Mouse (Mus musculus) heart, postnatal 10 days (tissue): ENCODE results near the gene Nrn1l. TPM values are rescaled to one million over a fixed set of nuclear protein-coding genes. Genes with fewer than 3 reads are reported as not detected.
A peak's percentile ranks its signal among the peaks of the same experiment; 100 is the strongest.

Source experiments
- DNase-seq, 2 experiments: peaks; one replicate each; pipeline ENCODE4 v3.0.0; 2021
- intact Hi-C: fragments of 180-260 bp; cut with DNase I; formaldehyde crosslinking; loops from one replicate; pipeline ENCODE4 v1.15.1; 2025
- total RNA-seq, 2 experiments: library from RNA; stranded (reverse); gene quantifications; 2 replicates each; pipeline ENCODE4 v1.2.3; 2021

Nrn1l gene
- total RNA-seq, 2 experiments from 2014 or later: not detected

GRCm38 (mm10) chr8:105880754-105881520 is 12.4 kb upstream of the Nrn1l start, which contains the start of gene Edc4:
Gene Edc4 (plus strand): TSS chr8:105880881.
- peak; percentile 91 to 94 for DNase-seq
- intact Hi-C loops: loop anchor here (2.0 kb wide), 1 partner anchor 20 kb away; the partner anchor contains the start of gene Nutf2

- no peak for DNase-seq
- intact Hi-C loops: no loop called here
Observed at GRCm38 (mm10) chr8:105889756-105890465, 3.5 kb upstream of the Nrn1l start.

GRCm38 (mm10) chr8:105890870-105891269 is 2.5 kb upstream of the Nrn1l start:
- intact Hi-C loops: no loop called here
- DNase-seq: peak; percentile 27 to 43

GRCm38 (mm10) chr8:105892432-105892831 is 935 bp upstream of the Nrn1l start:
- intact Hi-C loops: no loop called here

GRCm38 (mm10) chr8:105897801-105898480 is 4.6 kb downstream of the Nrn1l start:
- DNase-seq: no peak
- intact Hi-C loops: loop anchor here (2.0 kb wide), 1 partner anchor 37 kb away; the partner anchor contains the start of gene Nutf2

More at GRCm38 (mm10) chr8:105892432-105892831, 935 bp upstream of the Nrn1l start:
- no peak for DNase-seq

GRCm38 (mm10) chr8:105900180-105900940 is 7.0 kb downstream of the Nrn1l start, which contains the start of gene Pskh1:
Gene Pskh1 (plus strand): TSS chr8:105900441.
- peak; percentile 96 for DNase-seq
- intact Hi-C loops: loop anchor here (2.0 kb wide), 1 partner anchor 110 kb away; the partner anchor contains the start of gene Ddx28

GRCm38 (mm10) chr8:105900941-105901616 is 7.7 kb downstream of the Nrn1l start:
- intact Hi-C loops: loop anchor here (2.0 kb wide), 1 partner anchor 110 kb away; the partner anchor contains the start of gene Ddx28
- no peak for DNase-seq

GRCm38 (mm10) chr8:105919390-105919789 is 26.0 kb downstream of the Nrn1l start:
- intact Hi-C loops: no loop called here
- no peak for DNase-seq

GRCm38 (mm10) chr8:105925123-105925522 is 31.8 kb downstream of the Nrn1l start:
- intact Hi-C loops: no loop called here
- no peak for DNase-seq

GRCm38 (mm10) chr8:105930602-105931001 is 37.2 kb downstream of the Nrn1l start:
- peak; percentile 85 to 94 for DNase-seq
- intact Hi-C loops: loop anchor here (1.0 kb wide), 2 partner anchors 95 to 216 kb away; no protein-coding TSS in a partner anchor

GRCm38 (mm10) chr8:105931271-105931670 is 37.9 kb downstream of the Nrn1l start:
- intact Hi-C loops: no loop called here
- DNase-seq: no peak

- no peak for DNase-seq
- intact Hi-C loops: no loop called here
Observed at GRCm38 (mm10) chr8:105932525-105932924, 39.2 kb downstream of the Nrn1l start.

- DNase-seq: no peak
- intact Hi-C loops: no loop called here
Observed at GRCm38 (mm10) chr8:105933762-105934161, 40.4 kb downstream of the Nrn1l start, which contains the start of gene Ctrl. Gene Ctrl (minus strand): TSS chr8:105933862.

GRCm38 (mm10) chr8:105935105-105935504 is 41.7 kb downstream of the Nrn1l start:
- intact Hi-C loops: no loop called here
- no peak for DNase-seq

GRCm38 (mm10) chr8:105935863-105936603 is 42.7 kb downstream of the Nrn1l start:
- no peak for DNase-seq
- intact Hi-C loops: loop anchor here (2.0 kb wide), 1 partner anchor 29 kb away; no protein-coding TSS in a partner anchor

- peak; percentile 93 for DNase-seq
- intact Hi-C loops: loop anchor here (2.0 kb wide), 1 partner anchor 28 kb away; no protein-coding TSS in a partner anchor
Observed at GRCm38 (mm10) chr8:105936866-105937475, 43.6 kb downstream of the Nrn1l start.

GRCm38 (mm10) chr8:105937496-105938305 is 44.3 kb downstream of the Nrn1l start:
- DNase-seq: peak; percentile 64 to 74
- intact Hi-C loops: loop anchor here (2.0 kb wide), 1 partner anchor 27 kb away; no protein-coding TSS in a partner anchor
